Mouse (Mus musculus): ENCODE data around the gene Stxbp5l. TPM values are rescaled to one million over a fixed set of nuclear protein-coding genes. Genes with fewer than 3 reads are reported as not detected.
A peak's percentile ranks its signal among the peaks of the same experiment; 100 is the strongest.

Stxbp5l gene
- polyA plus RNA-seq, 1 experiment from 2014 or later: 0.17 TPM

GRCm38 (mm10) chr16:37389201-37389905 lies 4.6 kb upstream of the Stxbp5l start:
- no peak for ATAC-seq (replicated peaks; ENCODE audit: extremely low read depth, insufficient read depth, low FRiP score)

GRCm38 (mm10) chr16:37384369-37384768 lies 393 bp downstream of the Stxbp5l start:
- Histone ChIP-seq H3K4me3 (ENCODE audit: low read length) (peak overlapping the region; percentile 60), H3K4me1 (ENCODE audit: control insufficient read depth, insufficient read depth, low read length) (peaks cover 8% of the 10 kb centered on the region), H3K36me3 (ENCODE audit: control insufficient read depth, insufficient read depth) (no peaks in the 10 kb centered on the region), H3K27me3 (ENCODE audit: control insufficient read depth, insufficient read depth, low read length) (peaks cover 13% of the 10 kb centered on the region), H3K4me2 (ENCODE audit: low read depth, low read length) (peak overlapping the region; percentile 99), H3K27ac (ENCODE audit: low read length) (no peak overlapping the region), H3K9me3 (replicated peaks; ENCODE audit: control insufficient read depth, low read length) (no peaks in the 10 kb centered on the region), H3K9ac (ENCODE audit: low read length) (peak overlapping the region; percentile 47; the same call in 1 of the 2 replicates)
- under 1% methylated on average over 30 of the region's 30 CpGs for WGBS
- no peak; the same call in none of the 2 replicates for ATAC-seq (replicated peaks; ENCODE audit: extremely low read depth, insufficient read depth, low FRiP score)

More at GRCm38 (mm10) chr16:37389201-37389905, 4.6 kb upstream of the Stxbp5l start:
- H3K4me3 ChIP-seq (ENCODE audit: low read length): no peak overlapping the region
- no peak overlapping the region for H3K4me2 ChIP-seq (ENCODE audit: low read depth, low read length)
- H3K27ac ChIP-seq (ENCODE audit: low read length): no peak overlapping the region
- H3K9ac ChIP-seq (ENCODE audit: low read length): no peak overlapping the region
- H3K36me3 ChIP-seq (ENCODE audit: control insufficient read depth, insufficient read depth): no peaks in the 10 kb centered on the region
- H3K27me3 ChIP-seq (ENCODE audit: control insufficient read depth, insufficient read depth, low read length): peaks cover 3% of the 10 kb centered on the region
- WGBS: 66% methylated on average over 4 of the region's 4 CpGs
- peaks cover 2% of the 10 kb centered on the region for H3K4me1 ChIP-seq (ENCODE audit: control insufficient read depth, insufficient read depth, low read length)
- H3K9me3 ChIP-seq (replicated peaks; ENCODE audit: control insufficient read depth, low read length): no peaks in the 10 kb centered on the region

DNA sequence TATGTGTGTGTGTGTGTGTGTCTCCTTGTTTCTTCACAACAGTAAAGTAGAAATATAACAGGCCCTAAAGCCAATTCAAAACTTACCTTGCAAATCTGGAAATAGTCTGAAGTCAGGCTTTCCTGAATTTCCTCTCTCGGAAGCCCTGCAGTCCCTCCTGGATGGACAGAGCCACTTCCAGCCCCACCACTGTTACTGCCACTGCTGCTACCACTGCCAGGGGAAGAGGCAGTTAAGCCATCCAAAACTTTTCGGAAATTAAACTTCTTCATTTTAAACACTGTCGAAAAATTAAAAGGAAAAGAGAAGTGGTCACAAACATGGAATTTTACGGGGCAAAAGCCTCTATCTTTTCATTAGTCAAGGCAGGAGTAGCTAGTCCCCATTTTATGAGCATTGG lies 1.3 kb downstream of the Stxbp5l start:
- Histone ChIP-seq H3K27me3 (ENCODE audit: control insufficient read depth, insufficient read depth, low read length) (peaks cover 13% of the 10 kb centered on the region), H3K4me2 (ENCODE audit: low read depth, low read length) (no peak overlapping the region), H3K4me1 (ENCODE audit: control insufficient read depth, insufficient read depth, low read length) (peaks cover 8% of the 10 kb centered on the region), H3K9me3 (replicated peaks; ENCODE audit: control insufficient read depth, low read length) (no peaks in the 10 kb centered on the region), H3K36me3 (ENCODE audit: control insufficient read depth, insufficient read depth) (no peaks in the 10 kb centered on the region), H3K4me3 (ENCODE audit: low read length) (no peak overlapping the region), H3K9ac (ENCODE audit: low read length) (no peak overlapping the region), H3K27ac (ENCODE audit: low read length) (no peak overlapping the region)
- no peak for ATAC-seq (replicated peaks; ENCODE audit: extremely low read depth, insufficient read depth, low FRiP score)
- WGBS: 46% methylated on average over 4 of the region's 4 CpGs

- Histone ChIP-seq H3K27me3 (ENCODE audit: control insufficient read depth, insufficient read depth, low read length) (no peaks in the 10 kb centered on the region), H3K9ac (ENCODE audit: low read length) (no peak overlapping the region), H3K9me3 (replicated peaks; ENCODE audit: control insufficient read depth, low read length) (no peaks in the 10 kb centered on the region), H3K4me1 (ENCODE audit: control insufficient read depth, insufficient read depth, low read length) (no peaks in the 10 kb centered on the region), H3K27ac (ENCODE audit: low read length) (no peak overlapping the region), H3K4me2 (ENCODE audit: low read depth, low read length) (no peak overlapping the region), H3K4me3 (ENCODE audit: low read length) (no peak overlapping the region), H3K36me3 (ENCODE audit: control insufficient read depth, insufficient read depth) (no peaks in the 10 kb centered on the region)
- WGBS: 84% methylated on average over 1 of the region's 1 CpGs
- ATAC-seq (replicated peaks; ENCODE audit: extremely low read depth, insufficient read depth, low FRiP score): no peak
Observed at GRCm38 (mm10) chr16:37372716-37373115, 12.0 kb downstream of the Stxbp5l start.

DNA sequence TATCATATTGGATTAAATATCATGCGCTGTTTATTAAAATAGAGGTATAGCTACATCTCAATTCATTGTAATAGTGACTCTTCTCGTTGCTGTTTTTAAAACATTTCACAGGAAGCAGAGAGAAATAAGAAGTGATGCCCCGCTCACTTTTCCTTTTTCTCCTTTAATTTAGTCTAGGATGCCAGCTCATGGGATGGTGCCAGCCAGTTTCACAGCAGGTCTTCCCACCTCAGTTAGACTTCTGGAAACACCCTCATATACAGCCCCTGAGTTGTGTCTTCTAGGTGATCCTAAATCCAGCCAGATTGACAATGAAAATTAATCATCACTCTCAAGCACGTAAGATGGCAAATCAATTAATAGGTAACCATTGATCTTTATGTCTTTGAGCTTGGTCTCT lies 17.3 kb downstream of the Stxbp5l start:
- WGBS: 87% methylated on average over 4 of the region's 4 CpGs
- Histone ChIP-seq H3K27ac (ENCODE audit: low read length) (no peak overlapping the region), H3K9ac (ENCODE audit: low read length) (no peak overlapping the region), H3K9me3 (replicated peaks; ENCODE audit: control insufficient read depth, low read length) (no peaks in the 10 kb centered on the region), H3K27me3 (ENCODE audit: control insufficient read depth, insufficient read depth, low read length) (no peaks in the 10 kb centered on the region), H3K4me3 (ENCODE audit: low read length) (no peak overlapping the region), H3K36me3 (ENCODE audit: control insufficient read depth, insufficient read depth) (no peaks in the 10 kb centered on the region), H3K4me1 (ENCODE audit: control insufficient read depth, insufficient read depth, low read length) (no peaks in the 10 kb centered on the region), H3K4me2 (ENCODE audit: low read depth, low read length) (no peak overlapping the region)
- ATAC-seq (replicated peaks; ENCODE audit: extremely low read depth, insufficient read depth, low FRiP score): no peak

DNA sequence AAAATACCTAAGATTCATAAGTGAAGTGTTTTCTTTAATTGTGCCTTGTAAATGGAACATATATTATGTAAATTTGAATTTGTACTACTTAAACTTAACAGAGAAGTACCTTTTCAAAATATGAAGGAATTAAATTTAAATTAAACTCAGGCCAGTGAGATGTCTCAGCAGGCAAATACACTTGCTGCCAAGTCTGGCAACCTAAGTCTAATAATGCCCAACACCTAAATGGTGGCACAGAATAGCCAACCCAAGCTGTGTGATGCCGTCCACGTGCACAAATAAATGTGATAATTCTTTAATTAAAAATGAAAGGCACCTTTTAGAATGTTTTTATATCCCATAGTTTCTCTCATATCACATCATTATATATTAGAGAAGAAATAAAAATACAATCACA lies 20.8 kb downstream of the Stxbp5l start:
- H3K4me2 ChIP-seq (ENCODE audit: low read depth, low read length): no peak overlapping the region
- no peak overlapping the region for H3K27ac ChIP-seq (ENCODE audit: low read length)
- no peak overlapping the region for H3K9ac ChIP-seq (ENCODE audit: low read length)
- 84% methylated on average over 2 of the region's 2 CpGs for WGBS
- H3K27me3 ChIP-seq (ENCODE audit: control insufficient read depth, insufficient read depth, low read length): no peaks in the 10 kb centered on the region
- no peaks in the 10 kb centered on the region for H3K4me1 ChIP-seq (ENCODE audit: control insufficient read depth, insufficient read depth, low read length)
- ATAC-seq (replicated peaks; ENCODE audit: extremely low read depth, insufficient read depth, low FRiP score): no peak
- H3K9me3 ChIP-seq (replicated peaks; ENCODE audit: control insufficient read depth, low read length): no peaks in the 10 kb centered on the region
- H3K4me3 ChIP-seq (ENCODE audit: low read length): no peak overlapping the region
- no peaks in the 10 kb centered on the region for H3K36me3 ChIP-seq (ENCODE audit: control insufficient read depth, insufficient read depth)

DNA sequence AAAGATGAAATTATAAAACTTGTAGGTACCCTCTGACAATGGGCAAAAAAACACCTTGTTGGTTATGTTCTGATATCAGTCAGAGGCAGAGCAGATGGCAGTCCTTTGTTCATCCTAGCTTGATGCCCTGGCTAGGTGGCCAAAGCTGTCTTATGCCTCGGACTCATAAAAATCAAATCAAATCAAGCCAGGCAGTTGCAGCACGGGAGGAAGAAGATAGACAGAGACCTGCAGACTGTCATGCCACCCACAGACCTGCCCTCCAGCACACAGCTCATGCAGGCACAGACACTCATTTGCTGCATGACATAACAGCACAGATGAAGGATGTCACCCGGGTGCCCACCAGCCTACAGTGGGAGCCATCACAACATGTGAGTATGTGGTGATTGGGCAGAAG lies 29.1 kb downstream of the Stxbp5l start:
- no peak overlapping the region for H3K27ac ChIP-seq (ENCODE audit: low read length)
- H3K9me3 ChIP-seq (replicated peaks; ENCODE audit: control insufficient read depth, low read length): no peaks in the 10 kb centered on the region
- ATAC-seq (replicated peaks; ENCODE audit: extremely low read depth, insufficient read depth, low FRiP score): no peak
- H3K4me3 ChIP-seq (ENCODE audit: low read length): no peak overlapping the region
- no peaks in the 10 kb centered on the region for H3K4me1 ChIP-seq (ENCODE audit: control insufficient read depth, insufficient read depth, low read length)
- no peaks in the 10 kb centered on the region for H3K27me3 ChIP-seq (ENCODE audit: control insufficient read depth, insufficient read depth, low read length)
- H3K9ac ChIP-seq (ENCODE audit: low read length): no peak overlapping the region
- no peak overlapping the region for H3K4me2 ChIP-seq (ENCODE audit: low read depth, low read length)
- WGBS: 82% methylated on average over 3 of the region's 3 CpGs
- H3K36me3 ChIP-seq (ENCODE audit: control insufficient read depth, insufficient read depth): no peaks in the 10 kb centered on the region

DNA sequence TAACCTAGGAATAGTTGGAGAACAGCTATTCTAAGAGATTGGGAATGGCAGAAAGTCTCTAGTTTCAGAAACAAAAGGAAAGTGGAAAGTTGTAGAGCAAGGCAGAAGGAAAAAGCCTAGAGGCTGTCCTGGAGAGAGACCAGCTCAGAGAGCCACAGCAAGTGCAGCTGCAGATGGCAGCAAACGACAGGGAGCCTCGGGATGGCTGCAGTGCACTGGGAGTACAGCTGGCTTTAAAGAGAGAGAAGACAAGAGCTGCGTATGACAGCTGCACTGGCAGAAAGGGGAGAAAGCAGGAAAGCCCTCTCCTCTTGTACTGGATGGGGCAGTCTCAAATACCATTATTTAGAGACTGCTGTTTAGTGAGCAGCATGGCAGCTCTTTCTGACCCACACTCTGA lies 37.7 kb downstream of the Stxbp5l start:
- H3K4me3 ChIP-seq (ENCODE audit: low read length): no peak overlapping the region
- no peak overlapping the region for H3K9ac ChIP-seq (ENCODE audit: low read length)
- 16% methylated on average over 3 of the region's 3 CpGs for WGBS

GRCm38 (mm10) chr16:37344960-37345359 lies 39.8 kb downstream of the Stxbp5l start:
- no peak overlapping the region for H3K4me2 ChIP-seq (ENCODE audit: low read depth, low read length)
- ATAC-seq (replicated peaks; ENCODE audit: extremely low read depth, insufficient read depth, low FRiP score): no peak
- no peak overlapping the region for H3K27ac ChIP-seq (ENCODE audit: low read length)
- no peaks in the 10 kb centered on the region for H3K9me3 ChIP-seq (replicated peaks; ENCODE audit: control insufficient read depth, low read length)
- 36% methylated on average over 2 of the region's 2 CpGs for WGBS
- no peak overlapping the region for H3K4me3 ChIP-seq (ENCODE audit: low read length)
- no peaks in the 10 kb centered on the region for H3K4me1 ChIP-seq (ENCODE audit: control insufficient read depth, insufficient read depth, low read length)
- no peak overlapping the region for H3K9ac ChIP-seq (ENCODE audit: low read length)
- H3K27me3 ChIP-seq (ENCODE audit: control insufficient read depth, insufficient read depth, low read length): no peaks in the 10 kb centered on the region
- H3K36me3 ChIP-seq (ENCODE audit: control insufficient read depth, insufficient read depth): no peaks in the 10 kb centered on the region

More for the DNA sequence above, 37.7 kb downstream of the Stxbp5l start:
- ATAC-seq (replicated peaks; ENCODE audit: extremely low read depth, insufficient read depth, low FRiP score): no peak
- Histone ChIP-seq H3K4me2 (ENCODE audit: low read depth, low read length) (no peak overlapping the region), H3K9me3 (replicated peaks; ENCODE audit: control insufficient read depth, low read length) (no peaks in the 10 kb centered on the region), H3K36me3 (ENCODE audit: control insufficient read depth, insufficient read depth) (no peaks in the 10 kb centered on the region), H3K4me1 (ENCODE audit: control insufficient read depth, insufficient read depth, low read length) (no peaks in the 10 kb centered on the region), H3K27ac (ENCODE audit: low read length) (no peak overlapping the region), H3K27me3 (ENCODE audit: control insufficient read depth, insufficient read depth, low read length) (no peaks in the 10 kb centered on the region)

All from heart, embryonic 16.5 days (tissue).